Mouse (Mus musculus): ENCODE results near the gene Pofut2.
"Not testable (repeated sequence)": the region's sequence is repeated elsewhere in the genome, so short reads cannot be mapped to it uniquely, and the experiment has no call there.

Gene Pofut2

DNA sequence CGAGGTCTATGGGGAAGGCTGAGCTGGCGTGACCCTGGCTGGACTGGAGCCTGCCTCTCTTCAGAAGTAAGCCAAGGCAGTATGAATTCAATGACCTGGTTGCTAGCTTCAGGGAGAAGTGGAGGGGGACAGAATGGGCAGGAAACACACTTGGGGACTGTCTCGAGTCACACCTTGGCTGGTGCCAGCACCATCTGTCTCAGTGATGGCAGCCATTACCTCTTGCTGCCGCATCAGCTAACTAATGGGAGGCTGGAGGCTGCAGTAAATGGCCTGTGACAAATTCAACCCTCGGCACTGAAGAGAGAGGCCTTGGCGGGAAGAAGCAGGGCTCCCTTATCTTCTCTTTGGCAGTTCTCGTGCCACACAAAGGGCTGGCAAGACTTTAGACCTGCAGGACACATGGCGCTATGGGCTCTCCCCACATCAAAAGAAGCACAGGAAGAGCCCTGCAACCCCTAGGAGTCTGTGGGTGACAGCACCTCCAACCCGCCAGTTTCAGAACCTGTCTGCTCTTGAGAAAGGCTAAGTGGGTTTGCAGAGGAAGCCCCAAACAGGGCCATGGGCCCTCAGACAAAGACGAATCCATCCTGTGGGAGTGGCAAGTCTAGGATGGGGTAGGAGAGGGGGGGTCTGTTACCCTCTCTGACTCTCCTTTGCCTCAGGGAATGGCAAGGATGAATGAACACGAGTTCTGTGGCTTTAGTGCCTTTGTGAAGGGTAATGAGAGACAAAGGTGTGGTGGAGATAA is 14.1 kb downstream of the Pofut2 start:
- DNase-seq: no peak

DNA sequence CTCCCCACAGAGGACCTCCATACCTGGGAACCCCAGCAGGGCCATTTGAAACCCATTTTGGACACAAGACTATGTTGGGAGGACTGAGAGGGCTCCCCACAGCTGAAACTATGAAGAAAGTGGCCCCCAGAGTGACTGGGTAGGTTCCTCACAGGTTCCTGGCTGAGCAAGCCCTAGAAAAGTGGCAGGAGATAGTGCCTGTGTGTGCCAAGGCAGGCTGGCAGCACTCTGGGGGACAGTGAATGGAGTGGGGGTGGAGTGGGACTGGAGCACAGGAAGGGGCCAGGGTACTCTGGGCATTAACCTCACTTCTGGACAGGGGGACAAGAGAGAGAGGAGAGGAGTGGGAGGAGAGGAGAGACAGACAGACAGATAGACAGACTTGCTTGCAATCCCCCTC is 14.8 kb downstream of the Pofut2 start:
- no peak for DNase-seq

GRCm38 (mm10) chr10:77282085-77282484 is 23.1 kb downstream of the Pofut2 start:
- DNase-seq: not testable (repeated sequence)

DNA sequence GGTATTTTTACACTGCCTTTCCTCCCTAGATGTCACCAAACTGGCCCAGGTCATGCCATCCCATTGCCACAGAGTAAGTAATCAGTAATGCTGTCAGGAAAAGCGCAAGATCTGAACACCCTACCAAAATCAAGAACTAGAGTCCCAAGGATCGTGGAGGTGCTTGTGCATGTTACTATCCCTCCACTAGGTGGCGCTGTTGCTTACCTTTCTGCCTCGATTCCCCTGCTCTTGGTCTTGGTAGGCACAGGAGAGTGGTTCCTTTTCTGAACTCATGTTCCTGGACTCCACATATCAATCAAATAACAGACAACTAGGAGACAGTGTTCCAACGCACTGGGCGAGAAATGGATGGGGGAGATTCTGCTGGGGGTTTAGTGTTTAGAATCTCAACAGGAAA is 23.8 kb downstream of the Pofut2 start:
- DNase-seq: peak; percentile 67

DNA sequence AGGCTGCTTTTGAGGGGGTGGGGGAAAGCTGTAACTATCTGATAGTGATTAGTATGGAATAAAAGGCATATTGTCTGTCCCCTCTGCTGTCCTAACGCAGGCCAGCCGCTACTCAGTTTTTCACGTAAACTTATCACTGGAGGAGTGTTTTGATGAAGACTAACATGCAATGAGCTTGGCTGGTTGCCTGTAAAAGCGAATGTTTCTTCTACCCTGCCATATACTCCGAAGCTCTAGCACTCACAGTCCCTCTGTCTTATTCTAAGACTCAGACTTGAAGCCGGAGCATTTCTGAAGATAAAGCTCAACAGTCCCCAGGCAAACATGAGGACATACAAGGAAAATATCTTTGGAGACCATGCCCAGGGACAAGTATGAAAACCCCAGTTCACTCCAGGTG is 25.8 kb downstream of the Pofut2 start:
- no peak for DNase-seq

DNA sequence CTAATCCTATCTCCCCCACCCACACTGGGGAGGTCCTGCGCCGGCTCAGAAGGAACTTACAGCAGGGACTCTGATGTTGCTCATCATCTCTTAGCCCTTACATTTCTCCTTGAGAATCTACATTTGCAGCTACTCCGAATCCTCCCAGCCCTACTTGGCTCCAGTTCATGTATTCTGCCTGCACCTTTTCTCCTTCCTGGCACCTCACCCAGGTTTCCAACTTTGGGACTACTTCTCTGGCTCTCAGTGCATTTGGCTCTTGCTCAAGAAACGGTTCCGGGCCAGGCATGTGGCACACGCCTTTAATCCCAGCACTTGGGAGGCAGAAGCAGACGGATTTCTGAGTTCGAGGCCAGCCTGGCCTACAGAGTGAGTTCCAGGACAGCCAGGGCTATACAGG is 28.6 kb downstream of the Pofut2 start:
- no peak for DNase-seq

- no peak for DNase-seq
Measured at GRCm38 (mm10) chr10:77288639-77289195, 29.7 kb downstream of the Pofut2 start.

- DNase-seq: no peak
Measured at GRCm38 (mm10) chr10:77289559-77289958, 30.5 kb downstream of the Pofut2 start.

DNA sequence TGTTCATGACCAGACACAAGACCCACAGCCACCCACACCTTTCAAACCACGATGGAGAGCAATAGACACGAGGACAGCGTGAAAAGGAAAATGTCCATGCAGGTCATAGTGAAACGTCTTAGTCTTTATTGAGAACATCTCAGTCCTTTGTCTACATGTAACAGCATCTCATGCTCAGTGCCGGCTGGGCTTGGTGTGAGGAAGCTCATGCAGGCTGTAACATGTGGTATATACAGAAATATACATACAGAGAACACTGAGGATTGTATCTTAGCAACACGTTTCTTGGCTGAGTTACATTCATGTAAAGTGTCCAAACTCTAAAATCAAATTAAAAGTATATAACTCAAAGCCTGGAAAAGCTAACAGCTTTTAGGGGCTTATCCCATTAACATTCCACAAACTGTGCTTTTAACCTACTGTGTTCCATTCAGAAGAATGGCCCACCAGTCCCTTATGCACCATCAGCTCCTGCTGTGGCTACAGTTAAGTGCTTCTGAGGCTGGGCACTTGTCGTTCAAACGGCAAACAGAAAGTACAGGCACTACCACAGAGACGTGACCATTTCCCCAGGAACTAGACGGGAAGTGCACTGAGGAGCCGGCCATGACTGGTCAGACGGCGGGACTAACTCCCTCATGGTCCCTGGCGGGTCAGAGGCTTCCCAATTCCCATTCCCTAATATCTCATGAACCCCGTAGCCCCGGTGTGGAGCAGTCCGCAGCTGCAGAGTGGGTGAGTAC is 31.8 kb downstream of the Pofut2 start:
- DNase-seq: no peak

DNA sequence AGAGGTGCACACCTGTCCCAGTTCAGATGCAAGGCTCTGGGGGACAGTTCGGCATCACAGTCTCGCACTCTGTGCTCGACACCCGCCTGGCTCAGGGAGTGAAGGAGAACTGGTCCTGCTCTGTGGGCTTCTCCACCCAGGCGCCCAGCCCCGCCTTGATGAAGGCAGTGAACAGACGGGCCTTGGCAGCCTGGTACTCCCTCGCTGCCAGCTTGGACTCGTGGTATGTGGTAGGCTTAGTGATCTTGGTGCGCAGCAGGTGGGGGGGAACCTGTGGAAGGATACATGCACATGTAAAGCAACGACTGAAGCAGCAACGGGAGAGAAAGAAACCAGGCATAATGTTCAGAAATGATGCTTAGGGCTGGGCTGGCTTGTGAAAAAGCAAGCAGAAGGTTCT is 35.7 kb downstream of the Pofut2 start:
- DNase-seq: peak; percentile 52

- DNase-seq: no peak
Measured at GRCm38 (mm10) chr10:77298621-77299020, 39.6 kb downstream of the Pofut2 start.

- DNase-seq: no peak
Measured at GRCm38 (mm10) chr10:77299194-77299593, 40.2 kb downstream of the Pofut2 start.

DNA sequence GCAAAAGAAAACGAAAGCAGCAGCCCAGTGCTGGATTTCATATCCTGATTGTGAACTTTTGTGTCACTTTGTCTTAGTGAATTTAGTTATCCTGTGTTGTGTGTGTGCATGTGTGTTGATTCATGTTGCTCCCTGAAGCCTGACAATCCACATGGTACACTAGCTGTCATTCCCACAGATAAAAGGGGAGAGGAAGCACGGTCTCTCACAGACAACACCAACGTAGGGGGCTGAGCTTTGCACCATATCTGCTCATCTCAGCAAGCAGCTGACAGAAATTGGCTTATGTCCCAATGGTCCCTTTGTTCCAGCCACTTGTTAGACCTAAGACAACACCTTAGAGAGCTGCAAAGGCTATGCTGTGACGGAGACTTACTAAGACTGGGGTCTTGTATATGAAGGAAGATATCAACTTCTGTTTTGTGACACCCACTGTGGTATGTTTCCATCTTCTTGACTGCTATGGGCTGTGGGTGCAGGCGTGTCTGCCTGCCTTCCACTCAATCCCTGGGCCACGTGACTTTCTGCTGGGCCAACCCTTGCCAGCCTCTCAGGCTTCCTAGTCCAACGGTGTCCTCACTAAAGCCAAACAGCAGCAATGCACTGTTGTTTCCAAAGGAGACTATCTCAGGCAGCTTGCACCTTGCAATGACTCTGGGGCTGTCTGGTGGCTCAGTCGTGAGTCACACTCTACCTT is 41.4 kb downstream of the Pofut2 start:
- no peak for DNase-seq

DNA sequence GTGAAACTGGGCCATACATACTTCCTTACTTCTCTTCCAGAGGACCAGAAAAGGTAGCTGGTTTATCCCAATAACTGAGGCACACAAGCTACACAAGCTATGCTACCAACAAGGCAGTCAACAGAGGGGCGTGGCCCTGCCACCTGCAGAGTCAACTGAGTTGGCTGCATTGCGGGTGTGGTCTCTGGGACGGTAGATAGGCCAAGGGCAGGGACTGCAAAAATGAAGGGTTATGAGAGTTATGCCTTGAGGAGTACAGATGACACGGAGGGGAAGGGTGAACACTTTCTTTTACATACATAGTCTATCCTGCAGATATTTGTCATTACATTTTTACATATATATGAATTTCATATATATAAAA is 41.9 kb downstream of the Pofut2 start:
- DNase-seq: no peak

DNA sequence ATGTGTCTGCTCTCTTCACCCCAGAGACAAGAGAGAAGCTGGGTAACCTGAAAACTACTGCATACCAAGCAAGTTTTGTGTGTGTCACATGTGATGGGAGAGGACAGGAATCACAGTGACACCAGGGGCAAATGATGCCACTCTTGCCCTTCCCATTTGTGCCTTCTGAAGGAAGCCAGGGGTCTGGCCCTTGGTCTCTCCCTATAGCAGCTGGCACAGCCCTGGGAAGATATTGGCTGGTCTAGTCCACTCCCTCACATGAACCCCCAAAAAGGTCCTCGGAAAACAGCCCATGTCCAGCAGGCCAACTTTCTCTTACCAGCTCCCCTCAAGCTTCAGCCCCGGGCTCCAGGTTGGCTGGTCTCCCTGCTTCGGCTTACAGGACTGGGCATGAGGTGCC is 45.3 kb downstream of the Pofut2 start:
- no peak for DNase-seq

DNA sequence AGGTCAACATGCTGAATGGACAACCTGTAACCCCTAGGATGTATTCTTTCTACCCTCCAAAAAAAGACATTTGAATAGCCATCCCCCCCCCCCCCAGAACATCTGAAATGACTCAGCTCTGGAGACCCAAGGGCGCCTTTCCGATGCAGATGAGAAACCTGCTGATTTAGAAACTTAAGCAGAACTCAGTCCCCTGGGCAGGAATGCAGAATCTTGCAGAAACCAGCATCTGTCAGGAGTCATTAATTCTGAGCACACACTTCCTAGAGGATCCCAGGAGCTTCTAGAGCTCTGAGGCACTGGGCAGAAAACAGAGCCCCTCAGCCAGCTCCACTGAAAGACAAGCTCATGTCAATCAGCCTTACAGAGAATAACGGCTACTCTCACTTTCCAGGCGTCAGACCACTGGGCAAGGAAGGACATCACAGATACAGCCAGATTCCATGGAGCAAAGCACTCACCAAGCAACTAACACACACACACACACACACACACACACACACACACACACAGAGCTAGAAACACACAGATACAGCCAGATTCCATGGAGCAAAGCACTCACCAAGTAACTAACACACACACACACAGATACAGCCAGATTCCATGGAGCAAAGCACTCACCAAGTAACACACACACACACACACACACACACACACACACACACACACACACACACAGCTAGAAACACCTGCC is 46.0 kb downstream of the Pofut2 start:
- no peak for DNase-seq

DNA sequence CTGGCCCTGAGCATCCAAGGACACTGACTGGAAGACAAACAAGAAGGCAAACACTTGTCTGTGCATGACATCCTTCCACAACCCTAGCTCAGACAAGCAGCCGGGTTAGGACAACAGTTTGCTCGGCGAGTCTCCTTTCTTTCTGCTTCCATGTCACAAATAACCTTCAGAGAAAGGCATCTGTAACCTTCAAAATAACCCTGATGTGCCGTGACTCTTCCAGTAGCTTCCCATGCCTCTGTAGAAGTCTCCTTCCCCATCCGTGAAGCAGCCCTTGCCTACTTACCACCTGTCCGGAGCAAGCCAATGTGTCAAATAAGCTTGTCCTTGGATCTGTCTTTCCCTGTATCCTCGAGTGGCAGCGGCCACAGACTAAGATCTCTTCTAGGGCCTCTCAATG is 46.7 kb downstream of the Pofut2 start:
- DNase-seq: no peak

DNA sequence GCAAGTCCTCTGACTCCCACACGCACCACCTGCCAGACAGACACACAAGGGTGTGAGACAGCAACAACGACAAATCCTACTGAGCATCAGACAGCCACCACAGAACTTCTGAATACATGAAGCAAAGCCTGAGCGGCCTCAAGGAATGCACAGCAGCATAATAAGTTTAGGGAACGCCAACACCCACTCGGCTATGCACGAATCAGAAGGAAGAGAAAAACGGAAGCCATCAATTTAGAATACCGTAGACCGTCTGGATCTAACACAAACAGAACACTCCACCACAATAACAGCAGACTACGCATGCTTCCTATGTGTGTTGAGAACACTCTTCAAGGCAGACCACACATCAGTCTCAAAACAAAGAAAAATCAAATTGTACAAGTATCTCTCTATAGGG is 50.0 kb downstream of the Pofut2 start:
- no peak for DNase-seq

DNA sequence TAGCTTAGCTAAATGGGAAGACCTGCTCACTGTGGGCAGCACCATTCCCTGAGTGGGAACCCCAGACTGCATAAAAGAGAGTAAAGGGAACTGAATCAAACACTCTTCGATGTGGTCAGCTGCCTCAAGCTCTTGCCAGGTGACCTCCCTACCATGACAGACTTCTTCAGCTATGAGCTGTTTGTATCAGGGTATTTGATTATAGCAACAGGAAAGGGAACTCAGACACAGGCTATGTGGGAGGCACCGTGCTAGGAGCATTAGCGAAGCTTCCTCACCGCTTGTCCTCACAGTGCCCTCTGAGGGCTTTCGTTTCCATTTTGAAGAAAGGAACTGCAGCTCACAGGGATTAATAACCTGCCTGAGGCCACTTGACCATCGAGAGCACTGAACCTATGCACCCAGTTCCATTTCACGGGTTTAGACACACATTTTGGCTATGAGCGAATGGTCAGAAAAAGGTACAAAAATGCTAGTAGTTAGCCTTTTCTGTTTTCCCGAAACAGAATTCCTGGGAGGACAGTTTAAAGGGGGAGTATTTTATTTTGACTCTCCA is 55.8 kb downstream of the Pofut2 start:
- no peak for DNase-seq

GRCm38 (mm10) chr10:77315682-77316081 is 56.7 kb downstream of the Pofut2 start:
- DNase-seq: peak; percentile 50

All from right cerebral cortex, postnatal 25 days (tissue).